Mouse (Mus musculus): ENCODE measurements around the gene Klf2.

Gene Klf2

DNA sequence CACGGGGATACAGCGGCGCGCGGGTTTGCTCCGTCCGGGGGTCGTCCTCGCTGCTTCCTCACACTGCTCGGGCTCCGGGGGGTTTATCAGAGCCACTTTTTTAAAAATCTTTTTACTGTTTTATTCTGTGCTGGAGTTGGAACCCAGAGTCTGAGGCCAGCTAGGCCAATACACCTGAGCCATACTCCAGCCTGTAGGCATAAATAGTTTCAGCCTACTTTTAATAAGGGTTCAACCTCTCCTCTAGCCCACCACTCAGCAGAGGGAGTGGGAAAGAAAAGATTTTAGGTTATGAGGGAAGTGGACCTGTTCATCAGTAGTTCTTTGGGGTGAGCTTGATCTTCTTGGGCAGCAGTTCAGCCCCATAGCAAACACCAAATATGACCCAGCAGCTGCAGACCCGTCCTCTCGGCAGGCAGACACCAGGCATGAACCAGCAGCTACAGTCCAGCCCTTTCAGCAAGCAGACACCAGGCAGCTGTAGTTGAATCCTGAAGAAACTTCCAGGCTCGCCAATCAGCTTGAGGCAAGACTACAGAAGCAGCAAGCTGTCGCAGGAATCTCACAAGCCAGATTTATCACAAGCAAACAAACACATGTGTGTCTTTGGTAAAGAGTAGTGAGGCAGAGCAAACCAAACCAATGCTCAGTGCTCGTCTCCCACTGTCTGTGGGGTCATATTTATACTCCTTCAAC, 13.5 kb upstream of the Klf2 start, which contains the start of gene Gm10282:
TSS of gene Gm10282 (minus strand) at position 51 of the 696 bp plus-strand sequence.
- DNase-seq (ENCODE audit: low spot score) = no peak

DNA sequence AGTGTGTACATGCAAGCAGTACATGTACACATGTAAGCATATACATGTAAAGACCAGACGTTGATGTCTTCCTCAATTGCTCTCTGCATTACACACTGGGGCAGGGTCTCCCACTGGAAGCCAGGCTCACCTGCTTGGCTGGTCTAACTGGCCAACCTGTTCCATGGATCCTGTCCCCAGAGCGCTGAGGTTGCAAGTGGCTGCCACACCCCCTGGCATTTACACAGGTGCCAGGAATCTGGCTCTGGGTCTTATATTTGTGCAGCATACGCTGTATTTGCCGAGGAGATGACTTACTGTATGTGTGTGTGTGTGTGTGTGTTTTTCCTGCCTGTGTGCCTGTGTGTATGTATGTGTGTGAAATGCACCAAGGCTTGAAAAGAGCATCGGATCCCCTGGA, 11.9 kb upstream of the Klf2 start:
- no peak for DNase-seq (ENCODE audit: low spot score)

DNA sequence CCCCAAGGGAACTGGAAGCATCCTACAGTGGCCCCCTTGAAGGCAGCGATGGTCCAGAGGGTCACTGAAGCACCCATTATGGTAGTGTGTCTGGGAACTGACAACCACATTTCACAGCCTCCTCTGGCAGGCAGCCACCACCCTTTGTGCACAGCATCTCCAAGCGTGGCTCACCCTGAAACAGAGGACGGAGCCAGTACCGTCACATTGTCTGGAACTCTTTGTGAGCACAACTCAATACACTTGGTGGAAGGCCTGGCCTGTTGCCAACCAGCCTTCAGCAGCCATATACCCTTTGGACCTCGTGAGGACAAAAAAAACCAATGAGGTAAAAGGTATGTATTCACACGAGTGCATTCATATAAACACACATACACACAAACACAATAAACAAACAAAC, 10.6 kb upstream of the Klf2 start:
- no peak for DNase-seq (ENCODE audit: low spot score)

DNA sequence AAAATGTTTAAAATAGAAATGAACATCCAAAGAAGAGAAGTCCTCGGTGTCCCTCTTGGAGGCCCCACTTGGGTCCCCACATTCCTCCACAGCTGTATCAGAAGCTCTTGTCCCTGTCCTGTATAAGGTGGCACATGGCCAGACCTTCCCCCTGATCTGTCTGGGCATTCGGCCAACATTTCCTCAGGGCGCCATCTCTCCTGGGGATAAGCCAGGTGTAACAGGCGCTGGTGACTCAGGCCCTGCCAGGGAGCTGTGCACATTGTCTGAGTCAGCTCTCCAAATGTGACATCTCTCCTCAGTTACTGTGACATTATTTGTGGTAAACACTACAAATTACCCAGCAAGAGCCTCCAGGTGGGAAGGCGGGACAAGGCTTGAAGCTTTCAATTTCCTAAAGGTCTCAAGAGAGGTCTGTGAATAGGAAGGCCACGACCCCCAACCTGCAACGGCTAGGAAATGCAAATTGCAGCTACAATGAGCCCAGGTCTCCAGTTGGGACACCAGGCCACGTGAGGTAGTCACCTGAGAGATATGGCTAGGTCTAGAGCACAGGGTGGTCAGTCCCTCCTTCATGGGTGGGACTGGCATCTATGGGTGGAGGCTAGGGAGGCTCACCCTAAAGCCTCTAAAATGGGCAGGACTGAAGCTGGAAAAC, 7.9 kb upstream of the Klf2 start:
- DNase-seq (ENCODE audit: low spot score) = no peak

DNA sequence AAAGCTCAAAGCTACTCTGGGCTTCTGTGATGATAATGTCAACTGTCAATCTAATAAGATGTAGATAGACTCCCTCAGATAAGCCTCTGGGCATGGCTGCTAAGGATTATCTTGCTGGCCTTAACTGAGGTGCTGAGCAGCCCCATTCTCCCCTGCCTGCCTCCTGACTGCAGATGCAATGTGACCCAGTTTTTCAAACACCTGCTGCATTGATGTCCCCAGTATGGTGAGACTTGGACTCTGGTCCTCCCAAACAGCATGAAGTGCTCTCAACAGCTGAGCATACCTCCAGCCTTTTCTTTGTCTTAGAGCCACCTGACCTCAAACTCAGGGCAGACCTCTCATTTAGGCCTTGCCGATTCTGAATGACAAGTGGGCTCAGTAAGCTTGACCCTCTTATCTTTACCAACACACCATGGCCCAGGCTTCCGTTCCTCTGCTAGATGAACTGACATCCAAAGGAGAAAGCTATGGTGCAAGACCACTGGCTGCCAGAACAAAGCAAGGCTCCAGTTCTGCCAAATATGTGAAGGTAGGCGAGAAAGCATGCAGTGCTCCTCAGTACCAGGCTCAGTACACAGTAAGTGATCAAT, 5.8 kb upstream of the Klf2 start:
- DNase-seq (ENCODE audit: low spot score) = no peak

DNA sequence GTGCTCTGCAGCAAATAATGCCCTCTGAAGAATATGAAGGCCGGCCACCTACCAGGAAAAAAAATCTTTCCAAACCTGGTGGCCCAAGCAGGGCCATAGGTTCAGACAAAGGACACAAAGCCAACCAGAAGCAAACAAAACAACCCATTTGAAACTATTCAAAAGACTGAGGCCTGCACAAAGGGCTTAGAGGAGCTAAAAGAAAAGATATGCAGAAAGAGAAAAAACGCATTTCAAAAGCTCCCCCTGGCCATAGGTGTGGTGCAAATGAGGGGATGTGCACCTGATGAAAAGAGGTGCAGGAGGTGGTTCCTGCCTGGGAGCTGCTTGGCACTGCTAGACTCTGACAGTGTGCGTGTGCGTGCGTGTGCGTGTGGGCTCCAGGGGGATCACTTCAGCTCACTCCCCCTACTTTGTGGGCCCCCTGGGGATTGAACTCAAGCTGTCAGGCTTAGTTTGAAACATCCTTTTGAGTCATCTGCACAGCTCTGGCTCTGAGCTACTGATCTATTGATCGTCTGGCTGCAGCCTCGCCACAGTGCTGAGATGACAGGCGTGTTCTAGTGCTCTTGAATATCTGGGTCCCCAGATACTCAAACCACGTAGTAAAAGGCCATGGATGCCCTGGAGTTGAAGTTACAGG, 2.7 kb upstream of the Klf2 start:
- peak; percentile 9 for DNase-seq (ENCODE audit: low spot score)

DNA sequence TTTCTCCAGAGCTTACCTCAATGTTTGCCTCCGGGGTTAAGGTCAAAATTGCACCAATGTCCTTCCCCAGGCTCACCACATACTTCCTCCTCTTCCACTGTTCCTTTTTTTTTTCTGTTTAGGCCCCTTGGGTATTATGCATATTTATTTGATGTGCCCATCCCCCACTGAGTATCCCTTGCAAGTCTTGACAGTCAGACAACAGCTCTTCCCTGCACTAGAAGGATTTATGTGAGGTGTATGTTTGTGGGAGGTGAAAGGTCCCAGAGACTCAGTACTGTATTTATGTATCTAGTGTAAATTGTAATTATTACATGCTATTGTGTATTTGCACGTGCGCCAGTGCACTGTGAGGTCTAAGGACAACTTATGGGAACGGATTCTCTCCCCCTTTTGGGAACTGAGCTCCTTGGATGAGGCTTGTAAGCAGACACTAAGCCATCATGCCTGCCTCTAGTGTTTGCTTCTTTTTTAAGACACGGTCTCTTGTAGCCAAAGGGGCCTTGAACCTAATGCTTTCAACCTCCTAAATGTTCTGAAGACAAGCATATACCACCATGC, 1.0 kb upstream of the Klf2 start:
- DNase-seq (ENCODE audit: low spot score) = no peak

DNA sequence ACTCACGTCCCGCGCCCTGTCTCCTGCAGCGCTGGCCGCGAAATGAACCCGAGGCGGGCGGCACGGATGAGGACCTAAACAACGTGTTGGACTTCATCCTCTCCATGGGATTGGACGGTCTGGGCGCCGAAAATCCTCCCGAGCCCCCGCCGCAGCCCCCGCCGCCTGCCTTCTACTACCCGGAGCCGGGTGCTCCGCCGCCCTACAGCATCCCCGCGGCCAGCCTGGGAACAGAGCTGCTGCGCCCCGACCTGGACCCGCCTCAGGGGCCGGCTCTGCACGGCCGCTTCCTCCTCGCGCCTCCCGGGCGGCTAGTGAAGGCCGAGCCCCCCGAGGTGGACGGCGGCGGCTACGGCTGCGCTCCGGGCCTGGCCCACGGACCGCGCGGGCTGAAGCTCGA, 564 bp downstream of the Klf2 start:
- DNase-seq (ENCODE audit: low spot score) = peak; percentile 10

DNA sequence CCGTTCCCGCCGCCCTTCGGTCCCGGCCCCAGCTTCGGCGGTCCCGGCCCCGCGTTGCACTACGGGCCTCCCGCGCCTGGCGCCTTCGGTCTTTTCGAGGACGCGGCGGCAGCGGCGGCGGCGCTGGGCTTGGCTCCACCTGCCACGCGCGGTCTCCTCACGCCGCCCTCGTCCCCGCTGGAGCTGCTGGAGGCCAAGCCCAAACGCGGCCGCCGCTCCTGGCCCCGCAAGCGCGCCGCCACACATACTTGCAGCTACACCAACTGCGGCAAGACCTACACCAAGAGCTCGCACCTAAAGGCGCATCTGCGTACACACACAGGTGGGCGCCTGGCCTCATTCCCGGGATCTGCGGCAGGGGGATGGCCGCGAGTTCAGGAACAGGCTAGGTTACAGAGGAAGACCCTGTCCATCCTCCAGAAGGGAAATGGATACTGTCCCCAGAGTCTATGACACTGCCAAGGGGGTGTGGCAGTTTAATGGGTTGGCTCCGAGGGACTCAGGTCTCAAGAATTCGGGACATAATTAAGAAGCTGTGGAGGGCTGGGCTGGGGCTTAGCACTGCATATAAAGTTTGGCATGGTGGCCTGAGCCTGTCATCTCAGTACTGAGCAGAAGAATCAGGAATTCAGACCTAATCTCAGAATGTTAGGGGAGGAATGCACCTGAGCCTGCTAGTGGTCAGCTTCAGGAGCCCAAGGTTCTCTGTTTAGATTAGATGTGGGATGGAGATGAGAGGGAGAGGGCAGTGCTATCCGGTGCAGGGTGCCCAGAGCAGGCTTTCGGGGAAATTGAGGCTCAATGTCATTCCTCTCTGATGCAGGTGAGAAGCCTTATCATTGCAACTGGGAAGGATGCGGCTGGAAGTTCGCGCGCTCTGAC, 1.3 kb downstream of the Klf2 start:
- peak; percentile 8 for DNase-seq (ENCODE audit: low spot score)

DNA sequence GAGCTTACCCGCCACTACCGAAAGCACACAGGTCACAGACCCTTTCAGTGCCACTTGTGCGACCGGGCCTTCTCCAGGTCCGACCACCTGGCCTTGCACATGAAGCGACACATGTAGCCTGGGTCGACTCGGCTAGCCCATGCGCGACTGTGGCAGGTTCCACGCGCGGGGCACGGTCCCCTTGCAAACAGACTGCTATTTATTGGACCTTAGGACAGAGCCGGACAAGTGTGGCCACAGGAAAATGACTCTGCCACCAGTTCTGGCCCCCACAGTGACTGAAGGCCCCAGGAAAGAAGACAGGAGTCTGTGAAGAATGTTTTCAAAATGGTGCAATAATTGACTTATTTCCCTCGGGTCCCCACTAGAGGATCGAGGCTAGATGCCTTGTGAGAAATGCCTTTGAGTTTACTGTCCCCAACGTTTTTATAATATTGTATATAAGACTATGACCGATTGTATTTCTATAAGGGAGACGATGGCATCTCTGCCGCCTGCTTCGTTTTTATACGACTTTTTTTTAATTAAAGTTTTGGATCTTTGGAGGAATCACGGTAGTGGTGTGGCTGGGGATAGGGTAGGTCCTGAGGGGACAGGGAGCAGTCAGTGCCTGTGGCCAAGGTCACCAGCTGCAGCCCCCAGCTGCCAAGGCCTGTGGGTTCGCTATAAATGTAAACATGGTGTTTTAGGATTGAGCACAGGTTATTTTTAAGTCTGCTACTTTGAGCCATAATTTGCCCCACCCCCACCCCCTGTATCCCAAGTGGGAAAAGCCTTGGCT, 2.2 kb downstream of the Klf2 start:
- DNase-seq (ENCODE audit: low spot score) = no peak

DNA sequence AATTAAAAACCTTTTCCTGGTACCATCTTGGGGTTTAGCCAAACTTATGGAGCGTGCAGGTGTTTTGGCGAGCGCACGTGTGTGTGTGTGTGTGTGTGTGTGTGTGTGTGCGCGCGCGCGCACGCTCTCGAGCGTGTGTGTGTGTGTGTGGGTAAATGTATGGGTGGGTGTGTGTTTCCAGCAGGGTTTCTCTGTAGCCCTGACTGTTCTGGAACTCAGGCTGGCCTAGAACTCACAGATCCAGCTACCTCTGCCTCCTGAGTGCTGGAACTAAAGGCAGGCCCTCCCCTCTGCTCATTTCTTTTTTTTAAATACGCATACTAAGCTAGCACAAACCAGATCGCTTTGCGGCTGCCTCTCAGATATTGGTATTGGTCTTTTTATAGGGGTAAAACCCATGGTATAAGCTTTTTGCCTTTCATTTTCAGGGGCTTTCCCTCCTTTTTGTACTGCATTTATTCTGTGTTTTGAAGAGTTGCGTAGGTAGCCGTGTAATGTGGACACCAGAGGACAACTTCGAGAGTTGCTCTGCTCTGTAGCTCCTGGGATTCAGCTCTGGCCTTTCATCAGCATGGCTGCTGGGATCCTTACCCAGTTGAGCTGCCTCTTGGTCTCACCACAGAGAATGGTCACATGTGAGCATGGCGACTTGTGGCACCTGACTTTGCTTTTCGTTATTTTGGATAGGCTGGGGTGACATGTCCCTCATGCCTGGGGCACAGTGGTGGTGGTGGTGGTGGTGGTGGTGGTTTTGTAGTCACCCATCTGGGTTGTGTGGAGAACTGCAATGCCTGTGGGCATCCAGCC, 3.0 kb downstream of the Klf2 start:
- no peak for DNase-seq (ENCODE audit: low spot score)

DNA sequence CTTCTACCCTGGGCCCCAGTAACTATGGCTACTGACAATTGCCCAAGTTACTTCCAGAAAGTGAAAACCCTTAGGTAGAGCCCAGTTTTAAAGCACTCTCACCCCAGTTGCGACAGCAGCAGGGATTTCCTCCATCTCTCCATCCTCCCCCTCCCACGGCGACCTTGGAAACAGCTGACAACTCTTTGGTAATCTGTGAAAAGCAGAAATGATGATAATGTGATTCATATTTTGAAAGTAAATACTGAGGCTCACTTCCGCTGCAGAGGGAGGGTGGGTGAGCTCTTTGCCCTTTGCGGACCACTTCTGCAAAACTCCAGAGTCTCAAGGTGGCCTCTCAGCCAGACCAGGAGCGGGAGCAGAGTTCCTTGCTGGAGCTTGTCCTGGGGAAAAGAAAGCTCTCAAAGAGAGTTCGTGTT, 3.6 kb downstream of the Klf2 start:
- DNase-seq (ENCODE audit: low spot score) = no peak

DNA sequence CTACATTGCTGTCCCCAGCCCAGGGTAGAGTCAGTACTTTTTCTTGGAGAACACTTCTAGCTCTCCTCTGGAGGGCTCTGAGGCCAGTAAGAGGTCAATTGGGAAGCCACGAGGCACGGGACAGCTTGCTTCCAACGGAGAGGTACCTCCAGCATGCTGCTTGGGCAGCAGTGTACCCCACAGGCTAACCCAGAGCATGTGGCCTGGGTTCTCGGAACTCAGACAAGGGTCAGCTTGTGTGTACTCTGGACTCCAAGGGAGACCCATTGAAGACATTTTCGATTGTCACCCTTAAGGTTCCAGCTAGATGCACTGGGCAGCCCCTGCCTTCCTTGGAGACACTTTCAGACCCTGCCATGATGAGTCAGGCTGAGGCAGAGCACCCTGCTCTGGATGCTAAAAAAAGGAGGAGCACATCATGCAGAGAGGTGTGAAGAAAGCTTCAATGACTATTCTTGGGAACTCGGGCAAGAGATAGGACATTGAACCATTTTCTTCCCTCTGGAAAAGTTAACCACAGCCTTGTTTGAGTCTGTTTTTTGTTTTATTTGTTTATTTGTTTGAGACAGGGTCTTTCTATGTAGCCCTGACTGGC, 4.4 kb downstream of the Klf2 start:
- DNase-seq (ENCODE audit: low spot score) = no peak

DNA sequence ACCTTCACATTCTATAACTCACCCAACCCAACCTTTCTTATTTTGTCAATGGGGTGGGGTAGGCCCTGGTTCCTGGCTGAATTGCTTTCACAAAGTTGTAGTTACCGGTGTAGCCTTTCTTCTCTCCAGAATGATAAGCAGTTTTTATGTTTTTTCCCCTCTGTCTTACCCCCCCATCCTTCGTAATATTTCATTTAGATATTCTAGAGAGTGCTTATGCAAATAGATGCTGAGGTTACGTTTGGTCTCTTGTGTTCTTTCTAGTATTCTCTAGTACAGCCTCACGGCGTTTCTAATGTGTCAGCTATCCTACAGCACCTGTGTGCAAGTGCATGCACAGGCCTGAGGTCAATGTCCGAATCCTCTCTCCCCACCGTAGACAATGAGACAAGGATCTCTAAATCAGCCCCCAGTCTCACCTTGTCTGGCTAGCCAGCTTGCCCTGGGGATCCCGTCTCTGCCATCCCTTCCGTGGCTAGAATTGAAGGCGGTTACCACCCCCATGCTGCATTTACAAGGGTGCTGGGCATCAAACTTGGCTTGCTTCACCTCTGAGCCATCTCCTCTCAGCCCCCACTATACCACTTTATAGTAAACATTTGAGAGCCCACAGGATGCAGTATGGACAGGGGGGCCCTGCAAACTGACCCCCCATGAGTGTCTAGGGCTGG, 5.3 kb downstream of the Klf2 start:
- DNase-seq (ENCODE audit: low spot score) = no peak

DNA sequence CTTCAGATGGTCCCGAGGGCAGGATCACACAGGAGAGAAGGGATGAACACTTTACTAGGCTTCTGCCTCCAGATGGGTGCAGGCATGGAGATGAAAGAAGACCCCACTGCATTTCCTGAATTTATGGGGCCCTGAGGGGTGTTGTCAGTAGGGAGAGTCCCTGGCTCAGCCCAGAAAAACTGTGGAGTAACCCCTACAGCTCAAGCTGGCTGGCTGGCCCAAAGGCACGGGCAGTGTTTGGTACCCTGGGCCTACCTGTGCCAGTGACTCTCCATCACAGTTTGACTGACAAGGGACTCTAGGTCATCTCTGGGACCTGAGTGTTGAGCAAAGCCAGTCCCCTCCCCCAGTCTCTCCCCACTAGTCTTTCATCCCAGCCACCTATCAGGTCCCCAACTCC, 5.9 kb downstream of the Klf2 start:
- DNase-seq (ENCODE audit: low spot score) = no peak

DNA sequence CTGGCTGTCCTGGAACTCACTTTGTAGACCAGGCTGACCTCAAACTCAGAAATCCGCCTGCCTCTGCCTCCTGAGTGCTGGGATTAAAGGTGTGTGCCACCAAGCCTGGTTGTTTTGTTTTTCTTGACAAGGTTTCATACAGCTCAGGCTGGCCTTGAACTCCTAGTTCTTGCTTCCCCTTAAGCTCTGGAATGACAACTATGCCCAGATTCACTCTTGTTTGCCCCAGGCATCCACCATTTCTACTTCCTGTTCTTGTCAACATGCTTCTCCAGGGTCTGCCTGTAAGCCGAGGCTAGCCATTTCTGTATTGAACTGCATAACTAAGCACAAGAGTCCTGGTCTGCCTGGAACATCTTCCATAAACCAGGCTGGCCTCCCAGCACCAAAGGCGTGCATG, 10.3 kb downstream of the Klf2 start:
- no peak for DNase-seq (ENCODE audit: low spot score)

DNA sequence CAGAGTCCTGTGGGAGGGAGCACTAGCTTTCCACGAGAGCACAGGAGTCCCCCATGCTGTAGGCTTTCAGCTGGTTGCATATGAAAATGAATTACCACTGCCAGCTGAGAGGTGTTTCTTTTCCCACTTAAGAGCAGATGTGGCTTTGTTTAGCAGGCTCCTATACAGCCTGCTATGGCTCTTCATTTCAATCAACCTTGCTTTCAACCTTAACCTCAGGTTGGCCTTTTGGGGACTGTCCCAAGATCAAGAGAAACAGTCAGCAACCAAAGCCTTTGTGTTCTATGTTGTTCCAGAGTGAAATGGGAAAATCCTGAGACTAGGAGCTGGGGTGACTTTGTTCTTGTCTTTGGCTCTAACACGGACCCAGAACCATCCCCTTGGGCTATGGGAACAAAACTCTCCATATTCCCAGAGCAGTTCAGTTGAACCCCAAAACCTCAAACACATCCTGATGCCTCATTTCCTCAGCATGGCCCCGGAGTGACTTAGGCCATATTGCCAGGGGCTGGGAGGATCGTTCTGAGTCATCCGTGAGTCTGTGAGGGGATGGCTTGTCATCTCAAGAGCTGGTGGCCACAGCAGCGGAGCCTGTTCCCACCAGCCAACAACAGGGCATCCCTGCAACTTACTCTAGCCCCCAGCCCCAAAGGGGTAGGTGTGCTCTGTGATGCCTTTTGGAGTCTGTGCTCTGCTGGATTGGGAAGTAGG, 12.1 kb downstream of the Klf2 start:
- no peak for DNase-seq (ENCODE audit: low spot score)

DNA sequence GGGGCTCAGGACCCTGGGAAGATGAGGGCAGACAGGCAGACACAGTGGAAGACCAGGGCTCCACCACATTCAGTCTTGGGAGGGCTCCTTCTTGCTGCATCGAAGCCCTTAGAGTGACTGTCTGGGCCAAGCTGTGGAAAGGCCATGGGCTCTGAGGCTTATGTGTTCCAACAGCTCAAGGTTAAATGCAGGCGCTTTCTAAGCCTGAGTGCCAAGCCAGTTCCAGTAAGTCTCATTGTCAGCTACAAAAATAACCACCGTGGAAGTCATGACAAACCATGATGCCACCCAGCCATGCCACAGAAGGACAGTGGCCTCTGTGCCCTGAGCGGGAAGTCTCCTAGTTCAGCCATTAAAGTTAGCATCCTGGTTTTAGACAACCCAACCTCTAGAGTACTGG, 12.8 kb downstream of the Klf2 start:
- no peak for DNase-seq (ENCODE audit: low spot score)
